Mouse (Mus musculus) kidney, embryonic 16.5 days (tissue): ENCODE measurements around the gene Wsb2. TPM values are rescaled to one million over a fixed set of nuclear protein-coding genes. Genes with fewer than 3 reads are reported as not detected.

Source experiments
- ATAC-seq: fragments of 200-750 bp; cut with Nextera tagmentation; 2 replicates; pipeline ENCODE4 v1.8.0; 2017; ENCODE audit warnings: moderate TSS enrichment; ENCODE audit not compliant: low FRiP score, low TSS enrichment
- H3K27ac ChIP-seq: fragments of 300-500 bp; sonication (generic); 2 replicates; pipeline ENCODE4 v1.5.1; 2014; ENCODE audit warnings: low read length
- H3K27me3 ChIP-seq: fragments of 300-500 bp; sonication (generic); 2 replicates; pipeline ENCODE4 v1.6.1; 2014; ENCODE audit warnings: low read length, control low read depth, mixed read lengths; ENCODE audit not compliant: insufficient read depth
- H3K36me3 ChIP-seq: fragments of 300-500 bp; sonication (generic); 2 replicates; pipeline ENCODE4 v1.6.1; 2014; ENCODE audit warnings: low read length, control low read depth, mixed read lengths; ENCODE audit not compliant: insufficient read depth
- H3K4me1 ChIP-seq: fragments of 300-500 bp; sonication (generic); 2 replicates; pipeline ENCODE4 v1.6.1; 2014; ENCODE audit warnings: low read length, control low read depth, mixed read lengths; ENCODE audit not compliant: insufficient read depth
- H3K4me2 ChIP-seq: fragments of 300-500 bp; sonication (generic); replicated peaks from 2 replicates; pipeline ENCODE4 v1.6.1; 2014; ENCODE audit warnings: low read depth, low read length
- H3K4me3 ChIP-seq: fragments of 300-500 bp; sonication (generic); 2 replicates; pipeline ENCODE4 v1.5.1; 2014; ENCODE audit warnings: mild to moderate bottlenecking, low read length
- H3K9ac ChIP-seq: fragments of 300-500 bp; sonication (generic); replicated peaks from 2 replicates; pipeline ENCODE4 v1.6.1; 2014; ENCODE audit warnings: low read length
- H3K9me3 ChIP-seq: fragments of 300-500 bp; sonication (generic); 2 replicates; pipeline ENCODE4 v1.6.1; 2016; ENCODE audit warnings: low read length, control low read depth
- WGBS: fragments of 180-500 bp; shearing (Covaris S2); extraction: QIAGEN DNeasy Blood & Tissue Kit; methylation state at CpG from one replicate; pipeline ENCODE4 v1.1.7; 2014; 5-methylcytosine and 5-hydroxymethylcytosine counted together
- polyA plus RNA-seq: library from polyadenylated mRNA; unstranded; fragments of >200 nt; fragmentation: Nextera tagmentation; extraction: Ambion mirVana; gene quantifications from 2 replicates; pipeline ENCODE4 v1.2.1, GENCODE M21; 2015

Gene Wsb2
- polyA plus RNA-seq, 1 experiment from 2014 or later, result 69.7 TPM

DNA sequence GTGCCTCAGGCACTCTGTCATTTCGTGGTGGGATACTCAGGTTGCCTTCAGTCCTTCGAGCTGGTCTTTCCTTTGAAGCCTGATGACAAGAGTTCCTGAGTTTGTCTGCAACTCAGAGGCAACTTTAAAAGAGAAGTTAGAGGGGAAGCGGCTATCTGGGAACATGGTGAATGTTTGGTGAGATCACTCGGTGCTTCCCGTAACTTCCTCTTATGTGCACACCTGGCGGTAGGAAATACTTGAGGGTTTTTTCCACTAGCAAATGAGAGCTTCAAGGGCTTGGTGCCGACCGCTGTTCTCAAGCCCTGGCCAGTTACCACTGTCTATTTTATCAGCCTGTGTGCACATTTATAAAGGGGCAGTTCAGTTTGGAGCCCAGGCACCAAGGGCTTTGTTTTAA lies 3.0 kb upstream of the Wsb2 start:
- 70% methylated on average over 8 of the region's 8 CpGs for WGBS
- no peak for ATAC-seq
- H3K4me1 ChIP-seq, result peaks cover 26% of the 10 kb centered on the region
- no peak overlapping the region for H3K27ac ChIP-seq
- H3K4me2 ChIP-seq, result no peak overlapping the region
- peaks cover 7% of the 10 kb centered on the region; the same call in 1 of the 2 replicates for H3K36me3 ChIP-seq
- no peaks in the 10 kb centered on the region for H3K9me3 ChIP-seq
- H3K27me3 ChIP-seq, result no peaks in the 10 kb centered on the region
- H3K4me3 ChIP-seq, result no peak overlapping the region
- no peak overlapping the region for H3K9ac ChIP-seq

- 41% methylated on average over 14 of the region's 14 CpGs for WGBS
- Histone ChIP-seq H3K4me2 (peak overlapping the region; percentile 86), H3K4me1 (peaks cover 42% of the 10 kb centered on the region), H3K4me3 (peak overlapping the region; percentile 79), H3K9ac (peak overlapping the region; percentile 83; the same call in 1 of the 2 replicates), H3K27me3 (no peaks in the 10 kb centered on the region), H3K9me3 (no peaks in the 10 kb centered on the region), H3K27ac (peak overlapping the region; percentile 92), H3K36me3 (peaks cover 7% of the 10 kb centered on the region; the same call in 1 of the 2 replicates)
- no peak for ATAC-seq
Measured at GRCm38 (mm10) chr5:117355648-117356303, 1.3 kb upstream of the Wsb2 start.

GRCm38 (mm10) chr5:117356365-117357128 lies 557 bp upstream of the Wsb2 start:
- peak overlapping the region; percentile 92 for H3K27ac ChIP-seq
- 0% methylated on average over 20 of the region's 24 CpGs for WGBS

DNA sequence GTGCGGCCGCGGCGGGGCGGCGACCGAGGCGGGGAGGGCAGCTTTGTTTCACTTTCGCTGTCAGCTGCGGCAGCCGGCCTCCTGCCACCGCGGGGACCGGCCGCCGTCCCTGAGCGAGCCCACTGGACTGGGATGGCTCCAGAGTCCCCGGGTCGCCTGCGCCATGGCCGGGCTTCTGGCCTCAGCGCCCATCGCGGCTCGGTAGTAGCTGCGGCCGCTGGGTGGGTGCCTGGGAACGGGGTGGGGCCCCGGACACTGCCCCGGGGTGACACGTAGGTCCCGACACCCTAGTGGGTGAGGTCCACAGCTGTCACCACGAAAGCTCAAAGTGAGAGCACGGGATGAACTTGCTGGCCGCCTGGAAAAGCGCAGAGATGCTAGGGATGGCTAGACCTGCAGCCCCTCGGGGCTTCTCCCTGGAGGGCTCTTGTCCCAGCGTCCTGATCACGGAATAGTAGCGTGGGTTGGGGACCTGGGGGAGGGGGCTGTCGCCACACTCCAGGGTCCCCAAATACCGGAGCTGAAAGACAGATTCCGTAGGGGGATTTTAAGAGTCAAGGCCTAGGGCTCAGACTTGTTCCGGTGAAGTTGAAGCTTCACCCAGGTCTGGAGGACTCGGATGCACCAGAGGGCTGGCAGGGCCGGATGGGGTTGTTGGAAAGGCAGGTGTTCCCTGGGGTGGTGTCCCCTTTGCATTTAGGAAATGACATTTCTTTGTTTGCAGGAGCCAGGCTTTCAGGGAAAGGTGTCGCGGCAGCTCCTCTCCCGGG lies 559 bp downstream of the Wsb2 start:
- Histone ChIP-seq H3K9ac (peak overlapping the region; percentile 83), H3K36me3 (no peaks in the 10 kb centered on the region), H3K4me1 (peaks cover 60% of the 10 kb centered on the region), H3K27ac (peak overlapping the region; percentile 92), H3K4me3 (peak overlapping the region; percentile 79), H3K27me3 (no peaks in the 10 kb centered on the region), H3K9me3 (no peaks in the 10 kb centered on the region), H3K4me2 (peak overlapping the region; percentile 86)
- WGBS, result under 1% methylated on average over 48 of the region's 49 CpGs
- ATAC-seq, result peak; percentile 13; the same call in 1 of the 2 replicates

More at GRCm38 (mm10) chr5:117356365-117357128, 557 bp upstream of the Wsb2 start:
- no peaks in the 10 kb centered on the region for H3K9me3 ChIP-seq
- peak; percentile 50; the same call in 1 of the 2 replicates for ATAC-seq
- peak overlapping the region; percentile 83 for H3K9ac ChIP-seq
- peak overlapping the region; percentile 86 for H3K4me2 ChIP-seq
- H3K4me3 ChIP-seq, result peak overlapping the region; percentile 79
- H3K36me3 ChIP-seq, result peaks cover 6% of the 10 kb centered on the region; the same call in 1 of the 2 replicates
- H3K4me1 ChIP-seq, result peaks cover 50% of the 10 kb centered on the region
- H3K27me3 ChIP-seq, result no peaks in the 10 kb centered on the region

- Histone ChIP-seq H3K9me3 (no peaks in the 10 kb centered on the region), H3K4me1 (peaks cover 66% of the 10 kb centered on the region), H3K9ac (peak overlapping the region; percentile 83), H3K27me3 (no peaks in the 10 kb centered on the region), H3K4me3 (peak overlapping the region; percentile 79), H3K27ac (peak overlapping the region; percentile 92), H3K36me3 (no peaks in the 10 kb centered on the region), H3K4me2 (peak overlapping the region; percentile 86)
- WGBS, result 9% methylated on average over 6 of the region's 6 CpGs
- no peak for ATAC-seq
Measured at GRCm38 (mm10) chr5:117358248-117358630, 1.1 kb downstream of the Wsb2 start.

DNA sequence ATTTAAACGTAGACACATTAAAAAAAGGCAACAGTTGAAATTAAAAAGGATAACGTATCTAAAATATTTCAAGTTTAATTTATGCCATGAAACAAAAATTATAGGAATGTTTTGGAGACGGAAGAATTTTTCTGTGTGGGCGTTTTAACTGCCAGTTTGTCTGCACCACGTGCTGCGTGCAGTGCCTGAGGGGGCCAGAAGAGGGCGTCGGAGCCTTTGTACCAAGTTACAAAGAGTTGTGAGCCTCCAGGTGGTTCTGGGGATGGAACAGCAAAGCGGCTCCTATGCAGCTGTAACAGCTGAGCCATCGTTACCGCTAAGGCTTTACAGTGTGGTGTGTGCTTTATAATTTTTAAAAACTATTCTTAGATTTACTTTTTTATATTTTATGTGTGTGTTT lies 1.6 kb downstream of the Wsb2 start:
- H3K36me3 ChIP-seq, result 0 out of 2 replicates have a peak, but pooled peaks cover 3% of the 10 kb centered on the region
- peak overlapping the region; percentile 77; the same call in 1 of the 2 replicates for H3K27ac ChIP-seq
- H3K4me2 ChIP-seq, result peak overlapping the region; percentile 86
- 41% methylated on average over 11 of the region's 11 CpGs for WGBS
- H3K27me3 ChIP-seq, result no peaks in the 10 kb centered on the region
- no peak overlapping the region for H3K9ac ChIP-seq
- H3K4me1 ChIP-seq, result peaks cover 71% of the 10 kb centered on the region
- H3K4me3 ChIP-seq, result no peak overlapping the region
- ATAC-seq, result no peak
- no peaks in the 10 kb centered on the region for H3K9me3 ChIP-seq

DNA sequence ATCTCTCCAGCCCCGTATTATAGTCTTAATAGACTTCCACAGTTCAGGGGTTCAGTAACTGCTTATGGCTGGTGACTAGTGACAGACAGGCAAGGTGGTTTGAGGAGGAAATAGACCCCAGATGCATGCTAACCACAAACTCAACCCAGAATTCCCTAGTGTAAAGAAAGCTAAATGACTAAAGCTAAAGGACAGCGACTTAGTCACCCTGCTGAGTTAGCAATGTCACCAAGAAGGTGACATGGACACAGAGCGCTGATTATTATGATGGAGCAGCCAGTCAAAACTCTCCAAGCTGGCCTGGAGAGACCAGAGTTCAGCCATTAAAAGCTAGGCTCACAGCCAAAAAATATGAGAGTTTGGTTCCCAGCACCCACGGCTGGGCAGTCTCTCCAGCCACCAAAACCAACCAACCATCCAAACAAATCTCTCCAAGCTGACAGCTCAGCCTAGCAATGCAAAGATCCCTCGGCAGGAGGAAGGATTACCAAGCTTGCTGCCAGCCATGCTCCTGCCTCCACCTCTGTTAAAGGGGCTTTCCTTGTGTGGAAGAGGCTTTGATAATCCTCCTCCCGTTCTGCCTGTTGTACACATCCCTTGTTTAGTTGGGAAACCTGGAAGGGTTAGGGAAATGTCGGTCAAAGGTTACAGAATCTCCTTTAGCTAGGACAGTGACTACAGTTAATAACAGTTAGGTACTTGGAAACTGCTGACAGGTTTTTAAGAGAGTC lies 2.6 kb downstream of the Wsb2 start:
- no peak for ATAC-seq
- Histone ChIP-seq H3K36me3 (0 out of 2 replicates have a peak, but pooled peaks cover 3% of the 10 kb centered on the region), H3K4me2 (peak overlapping the region; percentile 28; the same call in 1 of the 2 replicates), H3K4me1 (peaks cover 75% of the 10 kb centered on the region), H3K4me3 (no peak overlapping the region), H3K9ac (no peak overlapping the region), H3K27ac (peak overlapping the region; percentile 77), H3K9me3 (no peaks in the 10 kb centered on the region), H3K27me3 (no peaks in the 10 kb centered on the region)
- 34% methylated on average over 7 of the region's 7 CpGs for WGBS

GRCm38 (mm10) chr5:117360228-117360515 lies 3.1 kb downstream of the Wsb2 start:
- Histone ChIP-seq H3K4me3 (no peak overlapping the region), H3K9ac (no peak overlapping the region; the same call in 1 of the 2 replicates), H3K4me1 (peaks cover 73% of the 10 kb centered on the region), H3K27ac (peak overlapping the region; percentile 77), H3K27me3 (no peaks in the 10 kb centered on the region), H3K9me3 (no peaks in the 10 kb centered on the region), H3K4me2 (peak overlapping the region; percentile 28), H3K36me3 (peaks cover 7% of the 10 kb centered on the region)
- ATAC-seq, result peak; percentile 14; the same call in 1 of the 2 replicates
- 23% methylated on average over 13 of the region's 13 CpGs for WGBS
